Mouse (Mus musculus): Measurements from ENCODE around the gene Phlpp1.

The Phlpp1 gene

DNA sequence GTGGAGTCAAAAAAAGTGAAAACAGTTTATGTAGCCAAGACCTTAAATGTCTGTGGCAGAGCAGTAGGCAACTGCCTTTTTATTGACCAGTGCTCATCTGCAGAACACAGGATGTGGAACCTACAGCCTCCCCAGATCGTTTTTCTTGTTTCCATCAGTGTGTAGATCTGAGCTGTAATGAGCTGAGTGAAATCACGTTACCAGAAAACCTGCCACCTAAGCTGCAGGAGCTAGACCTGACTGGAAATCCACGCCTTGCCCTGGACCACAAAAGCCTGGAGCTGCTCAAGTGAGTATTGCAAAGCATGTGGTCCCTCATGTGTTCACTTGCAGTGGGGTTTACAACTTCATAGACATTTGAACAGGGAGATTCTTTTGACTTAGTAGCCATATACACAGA is 204.5 kb downstream of the Phlpp1 start:
- H3K9me3 ChIP-seq (ENCODE audit: low read length), result no peaks in the 10 kb centered on the region
- H3K27me3 ChIP-seq (ENCODE audit: insufficient read depth, low read length), result no peaks in the 10 kb centered on the region
- TF ChIP-seq NANOG (IDR thresholded peaks at IDR 0.05; ENCODE audit: borderline replicate concordance, low read length), result no peak
- TF ChIP-seq POU5F1 (IDR thresholded peaks at IDR 0.05; ENCODE audit: borderline replicate concordance, low read length), result no peak
- no peak for TF ChIP-seq CTCF (conservative IDR thresholded peaks at IDR 0.05; ENCODE audit: low read length)
- no peaks in the 10 kb centered on the region for H3K36me3 ChIP-seq (ENCODE audit: insufficient read depth, low read length)
- H3K4me1 ChIP-seq (replicated peaks; ENCODE audit: low read depth, low read length), result no peaks in the 10 kb centered on the region
- H3K4me3 ChIP-seq (replicated peaks; ENCODE audit: low read length), result no peak overlapping the region

DNA sequence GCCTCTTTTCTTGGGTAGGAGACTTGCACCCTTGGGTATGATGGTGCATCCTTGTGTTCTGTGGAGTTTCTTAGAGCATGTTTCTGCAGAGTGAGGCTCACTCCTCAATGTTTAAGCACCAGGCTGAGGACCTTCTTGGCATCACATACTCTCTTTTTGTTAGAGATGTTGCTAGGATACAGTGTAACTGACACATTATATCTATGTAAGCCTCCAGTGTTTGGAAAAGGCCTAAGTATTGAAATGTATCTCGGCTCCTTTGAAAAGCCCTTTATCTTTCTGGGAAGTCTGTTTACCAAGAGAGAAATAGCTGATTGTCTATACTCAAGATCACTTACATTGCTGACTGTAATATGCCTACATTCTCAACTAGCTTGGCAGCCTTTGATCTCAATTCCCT is 208.9 kb downstream of the Phlpp1 start:
- TF ChIP-seq CTCF (conservative IDR thresholded peaks at IDR 0.05; ENCODE audit: low read length), result no peak
- TF ChIP-seq NANOG (IDR thresholded peaks at IDR 0.05; ENCODE audit: borderline replicate concordance, low read length), result no peak
- no peak for TF ChIP-seq POU5F1 (IDR thresholded peaks at IDR 0.05; ENCODE audit: borderline replicate concordance, low read length)
- H3K4me3 ChIP-seq (replicated peaks; ENCODE audit: low read length), result no peak overlapping the region
- H3K9me3 ChIP-seq (ENCODE audit: low read length), result no peaks in the 10 kb centered on the region
- H3K36me3 ChIP-seq (ENCODE audit: insufficient read depth, low read length), result no peaks in the 10 kb centered on the region
- H3K4me1 ChIP-seq (replicated peaks; ENCODE audit: low read depth, low read length), result no peaks in the 10 kb centered on the region
- H3K27me3 ChIP-seq (ENCODE audit: insufficient read depth, low read length), result no peaks in the 10 kb centered on the region

DNA sequence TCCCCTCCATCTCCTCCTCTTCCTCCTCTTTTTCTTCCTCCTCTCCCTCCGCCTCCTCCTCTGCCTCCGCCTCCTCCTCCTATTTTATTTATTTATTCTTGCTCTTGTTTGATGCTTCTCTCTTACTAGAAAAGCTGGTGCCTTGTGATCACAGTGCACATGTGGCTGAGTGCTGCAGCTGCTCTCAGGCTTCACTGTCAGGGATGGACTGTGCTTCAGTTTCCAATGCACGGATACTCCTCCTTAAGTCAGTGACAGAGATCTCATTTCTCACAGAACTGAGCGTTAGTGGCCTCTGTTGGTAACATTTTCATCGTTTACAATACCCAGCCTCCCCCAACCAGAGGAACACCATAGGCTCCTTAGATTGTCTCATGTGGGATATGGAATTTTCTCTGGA is 215.0 kb downstream of the Phlpp1 start:
- no peaks in the 10 kb centered on the region for H3K36me3 ChIP-seq (ENCODE audit: insufficient read depth, low read length)

DNA sequence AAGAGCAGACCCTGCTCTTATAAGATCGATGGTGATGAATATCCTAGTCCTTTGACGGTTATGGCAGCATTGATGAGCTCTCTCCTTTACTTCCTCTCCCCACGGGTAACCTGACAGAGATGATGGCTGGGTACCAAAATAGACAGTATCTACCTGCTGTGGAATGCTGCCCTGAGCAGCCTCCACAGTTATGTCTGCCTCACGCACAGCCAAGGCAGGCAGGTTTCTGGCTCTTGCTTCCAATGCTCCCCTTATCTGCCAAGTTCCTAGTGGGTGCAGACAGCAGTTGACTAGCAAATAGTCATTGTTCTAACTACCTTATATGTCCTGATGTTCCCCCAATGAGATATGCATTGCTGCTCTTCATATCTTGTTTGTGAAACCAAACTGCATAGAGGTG is 215.7 kb downstream of the Phlpp1 start:
- H3K4me3 ChIP-seq (replicated peaks; ENCODE audit: low read length), result no peak overlapping the region
- no peaks in the 10 kb centered on the region for H3K4me1 ChIP-seq (replicated peaks; ENCODE audit: low read depth, low read length)
- peaks cover 4% of the 10 kb centered on the region; the same call in 1 of the 2 replicates for H3K36me3 ChIP-seq (ENCODE audit: insufficient read depth, low read length)
- H3K27me3 ChIP-seq (ENCODE audit: insufficient read depth, low read length), result no peaks in the 10 kb centered on the region
- TF ChIP-seq POU5F1 (IDR thresholded peaks at IDR 0.05; ENCODE audit: borderline replicate concordance, low read length) (no peak), CTCF (conservative IDR thresholded peaks at IDR 0.05; ENCODE audit: low read length) (no peak), NANOG (IDR thresholded peaks at IDR 0.05; ENCODE audit: borderline replicate concordance, low read length) (no peak)
- no peaks in the 10 kb centered on the region for H3K9me3 ChIP-seq (ENCODE audit: low read length)

More for the DNA sequence above, 215.0 kb downstream of the Phlpp1 start:
- Histone ChIP-seq H3K4me3 (replicated peaks; ENCODE audit: low read length) (no peak overlapping the region), H3K4me1 (replicated peaks; ENCODE audit: low read depth, low read length) (no peaks in the 10 kb centered on the region), H3K27me3 (ENCODE audit: insufficient read depth, low read length) (no peaks in the 10 kb centered on the region), H3K9me3 (ENCODE audit: low read length) (no peaks in the 10 kb centered on the region)
- TF ChIP-seq POU5F1 (IDR thresholded peaks at IDR 0.05; ENCODE audit: borderline replicate concordance, low read length), result no peak
- TF ChIP-seq CTCF (conservative IDR thresholded peaks at IDR 0.05; ENCODE audit: low read length), result no peak
- no peak for TF ChIP-seq NANOG (IDR thresholded peaks at IDR 0.05; ENCODE audit: borderline replicate concordance, low read length)

DNA sequence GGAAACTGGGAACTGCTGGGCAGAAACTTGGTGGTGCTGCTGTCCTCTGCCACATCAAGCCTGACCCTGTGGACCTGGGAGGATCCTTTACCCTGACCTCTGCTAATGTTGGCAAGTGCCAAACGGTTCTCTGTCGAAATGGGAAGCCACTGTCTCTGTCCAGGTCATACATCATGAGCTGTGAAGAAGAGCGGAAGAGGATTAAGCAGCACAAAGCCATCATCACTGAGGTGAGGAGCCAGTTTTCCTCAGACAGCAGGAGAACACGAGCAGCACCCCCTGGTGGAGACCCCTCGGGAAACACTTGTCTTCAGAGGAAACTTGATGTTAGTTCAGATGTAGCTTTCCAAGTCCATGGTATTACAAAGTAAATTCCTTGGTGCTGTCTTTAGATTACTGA is 218.1 kb downstream of the Phlpp1 start:
- H3K9me3 ChIP-seq (ENCODE audit: low read length), result no peaks in the 10 kb centered on the region
- H3K4me3 ChIP-seq (replicated peaks; ENCODE audit: low read length), result no peak overlapping the region
- no peaks in the 10 kb centered on the region for H3K27me3 ChIP-seq (ENCODE audit: insufficient read depth, low read length)
- peaks cover 11% of the 10 kb centered on the region; the same call in 1 of the 2 replicates for H3K36me3 ChIP-seq (ENCODE audit: insufficient read depth, low read length)
- no peaks in the 10 kb centered on the region for H3K4me1 ChIP-seq (replicated peaks; ENCODE audit: low read depth, low read length)
- no peak for TF ChIP-seq POU5F1 (IDR thresholded peaks at IDR 0.05; ENCODE audit: borderline replicate concordance, low read length)
- TF ChIP-seq CTCF (conservative IDR thresholded peaks at IDR 0.05; ENCODE audit: low read length), result peak; percentile 50

DNA sequence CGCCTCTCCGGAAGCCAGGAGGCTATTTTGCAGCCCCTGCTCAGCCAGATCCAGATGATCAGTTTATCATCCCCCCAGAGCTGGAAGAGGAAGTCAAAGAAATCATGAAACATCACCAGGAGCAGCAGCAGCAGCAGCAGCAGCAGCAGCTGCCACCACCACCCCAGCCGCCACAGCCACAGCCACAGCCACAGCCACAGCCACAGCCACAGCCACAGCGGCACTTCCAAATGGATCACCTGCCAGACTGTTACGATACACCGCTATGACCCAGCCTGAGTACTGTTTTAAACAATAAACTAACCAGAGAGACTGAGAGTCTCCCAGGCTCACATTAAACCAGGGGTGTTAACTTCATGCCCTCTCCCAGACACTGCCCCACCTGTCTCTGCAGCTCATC is 221.5 kb downstream of the Phlpp1 start:
- Histone ChIP-seq H3K4me1 (replicated peaks; ENCODE audit: low read depth, low read length) (no peaks in the 10 kb centered on the region), H3K27me3 (ENCODE audit: insufficient read depth, low read length) (no peaks in the 10 kb centered on the region), H3K36me3 (ENCODE audit: insufficient read depth, low read length) (peaks cover 11% of the 10 kb centered on the region; the same call in 1 of the 2 replicates), H3K9me3 (ENCODE audit: low read length) (no peaks in the 10 kb centered on the region), H3K4me3 (replicated peaks; ENCODE audit: low read length) (no peak overlapping the region)
- no peak for TF ChIP-seq POU5F1 (IDR thresholded peaks at IDR 0.05; ENCODE audit: borderline replicate concordance, low read length)
- no peak for TF ChIP-seq CTCF (conservative IDR thresholded peaks at IDR 0.05; ENCODE audit: low read length)
- no peak for TF ChIP-seq NANOG (IDR thresholded peaks at IDR 0.05; ENCODE audit: borderline replicate concordance, low read length)

DNA sequence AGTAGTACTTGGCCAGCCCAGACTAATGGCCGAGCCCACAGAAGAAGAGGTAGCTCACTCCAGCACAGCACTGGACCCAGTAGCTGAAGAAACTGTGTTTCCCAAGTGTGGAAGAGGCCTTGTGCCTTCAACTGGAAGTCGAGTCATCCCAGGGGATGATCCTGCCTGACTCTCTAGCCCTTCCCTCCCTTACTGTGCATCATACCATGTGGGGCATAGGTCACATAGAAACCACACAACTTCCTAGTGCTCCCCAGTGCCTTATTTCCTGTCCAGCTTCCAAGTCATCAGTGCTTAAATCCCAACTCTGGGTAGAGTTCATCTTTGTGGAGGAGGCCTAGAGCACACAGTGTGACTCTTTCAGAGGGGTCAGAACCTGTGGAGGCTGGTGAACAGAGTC is 223.1 kb downstream of the Phlpp1 start:
- Histone ChIP-seq H3K4me3 (replicated peaks; ENCODE audit: low read length) (no peak overlapping the region), H3K36me3 (ENCODE audit: insufficient read depth, low read length) (peaks cover 11% of the 10 kb centered on the region; the same call in 1 of the 2 replicates), H3K9me3 (ENCODE audit: low read length) (no peaks in the 10 kb centered on the region), H3K27me3 (ENCODE audit: insufficient read depth, low read length) (no peaks in the 10 kb centered on the region), H3K4me1 (replicated peaks; ENCODE audit: low read depth, low read length) (no peaks in the 10 kb centered on the region)
- TF ChIP-seq NANOG (IDR thresholded peaks at IDR 0.05; ENCODE audit: borderline replicate concordance, low read length) (no peak), POU5F1 (IDR thresholded peaks at IDR 0.05; ENCODE audit: borderline replicate concordance, low read length) (no peak), CTCF (conservative IDR thresholded peaks at IDR 0.05; ENCODE audit: low read length) (no peak)

DNA sequence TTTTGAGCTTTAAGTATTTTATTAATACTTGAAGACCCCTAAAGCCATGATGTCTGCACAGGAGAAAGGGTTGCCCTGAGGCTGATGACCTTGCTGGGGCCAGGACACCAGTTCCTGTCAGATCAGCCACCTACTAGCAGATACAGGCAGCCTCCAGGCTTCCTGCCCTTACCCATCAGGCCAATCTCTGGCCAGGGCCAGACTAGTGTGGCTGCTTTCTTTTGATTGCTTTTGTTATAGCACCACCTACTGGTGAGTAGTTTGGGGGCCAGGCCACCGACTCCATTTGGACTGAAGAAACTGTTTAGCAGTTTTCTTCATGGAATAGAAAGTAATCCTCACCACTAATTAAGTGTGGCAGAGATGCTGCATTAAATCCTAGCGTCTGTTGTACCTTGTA is 223.9 kb downstream of the Phlpp1 start:
- Histone ChIP-seq H3K27me3 (ENCODE audit: insufficient read depth, low read length) (no peaks in the 10 kb centered on the region), H3K4me3 (replicated peaks; ENCODE audit: low read length) (no peak overlapping the region)

More for the DNA sequence above, 223.9 kb downstream of the Phlpp1 start:
- Histone ChIP-seq H3K9me3 (ENCODE audit: low read length) (no peaks in the 10 kb centered on the region), H3K4me1 (replicated peaks; ENCODE audit: low read depth, low read length) (no peaks in the 10 kb centered on the region), H3K36me3 (ENCODE audit: insufficient read depth, low read length) (peaks cover 11% of the 10 kb centered on the region; the same call in 1 of the 2 replicates)
- TF ChIP-seq CTCF (conservative IDR thresholded peaks at IDR 0.05; ENCODE audit: low read length) (peak; percentile 69), NANOG (IDR thresholded peaks at IDR 0.05; ENCODE audit: borderline replicate concordance, low read length) (no peak), POU5F1 (IDR thresholded peaks at IDR 0.05; ENCODE audit: borderline replicate concordance, low read length) (no peak)

Data from E14TG2a.4 (cell line).